Mouse (Mus musculus) small intestine, adult 2 months (tissue): ENCODE data around the gene Kat7.

Experiments
- CTCF ChIP-seq: fragments of 200-500 bp; IDR thresholded peaks from 2 replicates; pipeline ENCODE4 v1.5.1; 2012; ENCODE audit warnings: low read depth, mild to moderate bottlenecking, control low read depth, inconsistent platforms, low read length, moderate library complexity, mixed read lengths; ENCODE audit not compliant: insufficient replicate concordance, insufficient read length; ENCODE audit errors: extremely low read depth
- POLR2A ChIP-seq: fragments of 200-500 bp; IDR thresholded peaks from 2 replicates; pipeline ENCODE4 v1.6.1; 2012; ENCODE audit warnings: low read depth, mild to moderate bottlenecking, control low read depth, inconsistent platforms, low read length, moderate library complexity

- TF ChIP-seq POLR2A (no peak), CTCF (no peak)
Measured at GRCm38 (mm10) chr11:95227467-95227866, 82.6 kb downstream of the Kat7 start.
